ENCODE assay signal across 8 mouse cellular contexts in genomic region chr17:74717091-74717617, GRCm38 (mm10). TPM values are rescaled to one million over a fixed set of nuclear protein-coding genes. Genes with fewer than 3 reads are reported as not detected.
A peak's percentile ranks its signal among the peaks of the same experiment; 100 is the strongest.
DNase-seq lines count a peak whose midpoint lies in the region; ATAC-seq and TF ChIP-seq lines count a peak whose summit lies in the region.

No protein-coding gene starts in this region.

- WGBS in embryonic facial prominence, embryonic 13.5 days, result 8% methylated on average over 14 of the region's 14 CpGs
- 7% methylated on average over 14 of the region's 14 CpGs for WGBS in intestine, embryonic 16.5 days
- 11% methylated on average over 14 of the region's 14 CpGs for WGBS in neural tube, embryonic 13.5 days

- peaks cover 8% of the 10 kb centered on the region for H3K4me1 ChIP-seq in embryonic facial prominence, embryonic 13.5 days
- H3K4me1 ChIP-seq in intestine, embryonic 16.5 days (ENCODE audit: control insufficient read depth, insufficient read depth, low read length), result peaks cover 6% of the 10 kb centered on the region
- peaks cover 10% of the 10 kb centered on the region for H3K4me1 ChIP-seq in neural tube, embryonic 13.5 days (replicated peaks)

- no peaks in the 10 kb centered on the region for H3K9me3 ChIP-seq in embryonic facial prominence, embryonic 13.5 days
- no peaks in the 10 kb centered on the region for H3K9me3 ChIP-seq in intestine, embryonic 16.5 days (ENCODE audit: control insufficient read depth, low read length)
- no peaks in the 10 kb centered on the region for H3K9me3 ChIP-seq in neural tube, embryonic 13.5 days

- peaks cover 5% of the 10 kb centered on the region; the same call in 1 of the 2 replicates for H3K27me3 ChIP-seq in embryonic facial prominence, embryonic 13.5 days
- H3K27me3 ChIP-seq in intestine, embryonic 16.5 days (replicated peaks; ENCODE audit: control insufficient read depth, insufficient read depth, low read length), result no peaks in the 10 kb centered on the region
- H3K27me3 ChIP-seq in neural tube, embryonic 13.5 days, result peaks cover 3% of the 10 kb centered on the region; the same call in 1 of the 2 replicates

- H3K9ac ChIP-seq in embryonic facial prominence, embryonic 13.5 days, result peak overlapping the region; percentile 78
- peak overlapping the region; percentile 73 for H3K9ac ChIP-seq in intestine, embryonic 16.5 days (ENCODE audit: low read depth, low read length)
- peak overlapping the region; percentile 62 for H3K9ac ChIP-seq in neural tube, embryonic 13.5 days

- H3K4me2 ChIP-seq in embryonic facial prominence, embryonic 13.5 days, result peak overlapping the region; percentile 72
- H3K4me2 ChIP-seq in intestine, embryonic 16.5 days (ENCODE audit: low read depth, low read length), result peak overlapping the region; percentile 83
- peak overlapping the region; percentile 90 for H3K4me2 ChIP-seq in neural tube, embryonic 13.5 days

- no peak for ATAC-seq in embryonic facial prominence, embryonic 13.5 days (ENCODE audit: insufficient number of reproducible peaks, insufficient read depth, low FRiP score, low TSS enrichment, low read depth)
- ATAC-seq in intestine, embryonic 16.5 days, result peak; percentile 45
- 0 out of 2 replicates have a peak, but pooled peaks have one; percentile 6 for ATAC-seq in neural tube, embryonic 13.5 days (ENCODE audit: low read depth)

- TF ChIP-seq CTCF in left cerebral cortex, adult 2 months (IDR thresholded peaks at IDR 0.05), result no peak

- DNase-seq in left cerebral cortex, adult 2 months (ENCODE audit: extremely low spot score in 1 of 2, low spot score in 2 of 2), result no peak
- DNase-seq in left cerebral cortex, postnatal 10 days (ENCODE audit: extremely low spot score in 1 of 2, low spot score in 2 of 2), result no peak
- no peak for DNase-seq in spleen, adult 18-20 months
- DNase-seq in adrenal gland, adult 2 months, result no peak
- no peak for DNase-seq in adrenal gland, adult 18-20 months (ENCODE audit: low spot score in 2 of 2)

- peak overlapping the region; percentile 93 for H3K4me3 ChIP-seq in left cerebral cortex, adult 2 months
- H3K4me3 ChIP-seq in embryonic facial prominence, embryonic 13.5 days, result peak overlapping the region; percentile 77
- peak overlapping the region; percentile 89 for H3K4me3 ChIP-seq in intestine, embryonic 16.5 days (ENCODE audit: low read length)
- H3K4me3 ChIP-seq in neural tube, embryonic 13.5 days, result peak overlapping the region; percentile 61

- H3K27ac ChIP-seq in left cerebral cortex, adult 2 months, result peak overlapping the region; percentile 80
- peak overlapping the region; percentile 51; the same call in 1 of the 2 replicates for H3K27ac ChIP-seq in embryonic facial prominence, embryonic 13.5 days
- peak overlapping the region; percentile 82 for H3K27ac ChIP-seq in intestine, embryonic 16.5 days (ENCODE audit: low read length)
- 0 out of 2 replicates have a peak overlapping the region, but pooled peaks have one; percentile 20 for H3K27ac ChIP-seq in neural tube, embryonic 13.5 days (replicated peaks)

- H3K36me3 ChIP-seq in embryonic facial prominence, embryonic 13.5 days, result peaks cover 9% of the 10 kb centered on the region
- no peaks in the 10 kb centered on the region; the same call in 1 of the 2 replicates for H3K36me3 ChIP-seq in intestine, embryonic 16.5 days (ENCODE audit: control insufficient read depth, insufficient read depth, low read length)
- H3K36me3 ChIP-seq in neural tube, embryonic 13.5 days, result peaks cover 16% of the 10 kb centered on the region

- intact Hi-C loops in left cerebral cortex, adult 2 months (cut with DNase I), result loop anchor here (5.0 kb wide), 1 partner anchor 320 kb away; the partner anchor contains the start of gene Slc30a6
- intact Hi-C loops in left cerebral cortex, postnatal 10 days (cut with DNase I), result no loop called here

RNA-seq across cellular contexts. Expression of gene Ttc27, which starts 0.4 kb away (rescaled TPM):
- total RNA-seq in left cerebral cortex, adult 2 months (2021), result 10 to 100 TPM; 21.9 to 29.4 TPM
- 10 to 100 TPM; 28.9 to 33.5 TPM for total RNA-seq in left cerebral cortex, postnatal 10 days (2021)
- 24.1 and 29.1 TPM in 2 replicates for polyA plus RNA-seq in embryonic facial prominence, embryonic 13.5 days (2015; fragmentation: Nextera tagmentation; extraction: Ambion mirVana)
- polyA plus RNA-seq in intestine, embryonic 16.5 days (2015; fragmentation: Nextera tagmentation; extraction: Ambion mirVana), result 15.6 and 19.8 TPM in 2 replicates
- 18.0 and 18.9 TPM in 2 replicates for polyA plus RNA-seq in neural tube, embryonic 13.5 days (2015; fragmentation: Nextera tagmentation; extraction: Ambion mirVana)
- total RNA-seq in adrenal gland, adult 2 months (2021), result 10 to 100 TPM; 24.6 TPM
- 1.8 and 2.1 TPM in 2 replicates for polyA plus RNA-seq in adrenal gland, adult 2 months (2012; rRNA removed)
- 10 to 100 TPM; 18.5 to 18.6 TPM for total RNA-seq in adrenal gland, adult 18-20 months (2021)

Comparison
In these comparisons a context has a peak if more than half of its experiments do, and no peak if none do; other contexts are left out.
1. H3K27ac ChIP-seq: peak in every context shown above with its lines; median percentile 82 in intestine, embryonic 16.5 days; 80 in left cerebral cortex, adult 2 months; 51 in embryonic facial prominence, embryonic 13.5 days; 20 in neural tube, embryonic 13.5 days.